Mouse (Mus musculus) B cell, adult 2 months (primary cell): ENCODE measurements around the gene Klhl11.

ENCODE experiments used
- DNase-seq, 2 experiments: peaks; one replicate each; pipeline ENCODE4 v3.0.0; 2022

Gene Klhl11

DNA sequence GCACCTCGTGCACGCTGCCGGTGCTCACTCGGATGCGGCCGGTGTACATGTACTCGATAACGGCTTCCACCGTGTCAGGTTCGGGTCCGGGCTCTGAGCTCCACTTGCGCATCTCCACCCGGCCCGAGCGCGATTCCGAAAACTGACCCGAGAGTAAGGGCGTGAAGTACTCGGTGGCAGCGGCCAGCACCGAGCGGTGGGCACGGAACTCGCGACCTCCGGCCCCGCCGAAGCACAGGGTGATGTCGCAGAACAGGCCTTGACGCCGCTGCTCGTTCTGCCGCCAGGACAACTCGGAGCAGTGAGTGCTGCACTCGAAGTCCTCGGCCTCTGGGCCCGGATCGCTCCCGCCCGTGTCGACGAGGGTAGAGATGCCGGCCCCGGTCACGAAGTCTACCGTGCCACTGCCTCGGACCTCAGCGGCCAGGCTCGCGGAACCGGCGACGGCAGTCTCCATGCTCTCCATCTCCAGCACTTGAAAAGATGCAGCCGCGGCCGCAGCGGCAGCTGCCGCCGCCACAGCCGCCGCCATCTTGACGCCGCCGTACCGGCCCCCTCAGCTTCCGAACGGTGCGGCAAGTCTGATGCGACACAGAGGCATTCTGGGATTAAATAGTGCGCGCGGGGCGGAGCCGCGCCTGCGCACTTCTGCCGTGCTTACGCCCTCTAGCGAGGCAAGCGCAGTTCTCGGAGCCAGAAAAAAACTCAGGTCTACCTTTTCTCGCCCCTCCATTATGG, at the start of gene Klhl11:
Gene Klhl11 (minus strand): TSS at position 545 of the 738 bp plus-strand sequence.
- peak; percentile 95 for DNase-seq

DNA sequence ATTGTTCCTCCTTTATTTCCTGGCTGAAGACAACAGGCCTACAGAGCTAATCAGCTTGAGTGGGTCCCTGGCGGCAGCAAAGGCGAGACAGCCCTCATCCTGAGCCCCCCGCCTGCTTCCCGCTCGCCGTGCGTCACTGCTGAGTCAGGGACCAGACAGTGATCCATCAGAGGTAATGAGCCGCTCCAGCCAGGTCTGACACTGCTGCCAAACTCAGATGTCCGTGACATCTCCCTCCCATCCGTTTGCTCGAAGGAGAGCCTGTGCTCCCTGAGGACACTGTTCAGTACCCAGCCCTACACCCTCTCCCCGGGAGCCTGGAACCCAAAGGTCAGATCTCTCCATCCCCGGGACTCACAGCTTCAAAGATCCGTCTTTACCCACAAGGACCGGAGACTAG, 48.3 kb upstream of the Klhl11 start:
- no peak for DNase-seq

DNA sequence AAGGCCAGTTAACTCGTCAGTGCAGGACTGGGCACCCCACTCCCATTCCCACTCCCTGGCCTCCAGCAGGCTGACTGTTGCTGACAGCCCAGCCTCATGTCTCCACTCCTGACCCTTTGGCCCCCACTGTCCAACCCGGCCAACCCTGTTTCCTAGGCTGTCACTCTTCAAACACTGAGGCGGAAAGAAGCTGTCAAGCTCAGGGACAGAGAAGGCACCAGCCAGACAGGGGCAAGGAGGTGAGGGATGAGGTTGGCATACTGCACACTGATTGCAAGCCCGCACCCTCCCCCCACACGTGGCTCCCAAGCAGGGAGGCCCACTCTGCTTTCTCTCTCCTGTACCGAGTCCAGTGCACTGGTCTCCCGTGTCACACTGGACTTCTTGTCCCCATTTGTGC, 46.6 kb upstream of the Klhl11 start:
- no peak for DNase-seq

GRCm38 (mm10) chr11:100518188-100518591, 45.6 kb upstream of the Klhl11 start:
- no peak for DNase-seq

- no peak for DNase-seq
Observed at GRCm38 (mm10) chr11:100516291-100516690, 43.8 kb upstream of the Klhl11 start.

GRCm38 (mm10) chr11:100515789-100516188, 43.2 kb upstream of the Klhl11 start:
- DNase-seq, result no peak

- no peak for DNase-seq
Observed at GRCm38 (mm10) chr11:100515061-100515460, 42.5 kb upstream of the Klhl11 start.

GRCm38 (mm10) chr11:100513716-100514115, 41.2 kb upstream of the Klhl11 start:
- no peak for DNase-seq

DNA sequence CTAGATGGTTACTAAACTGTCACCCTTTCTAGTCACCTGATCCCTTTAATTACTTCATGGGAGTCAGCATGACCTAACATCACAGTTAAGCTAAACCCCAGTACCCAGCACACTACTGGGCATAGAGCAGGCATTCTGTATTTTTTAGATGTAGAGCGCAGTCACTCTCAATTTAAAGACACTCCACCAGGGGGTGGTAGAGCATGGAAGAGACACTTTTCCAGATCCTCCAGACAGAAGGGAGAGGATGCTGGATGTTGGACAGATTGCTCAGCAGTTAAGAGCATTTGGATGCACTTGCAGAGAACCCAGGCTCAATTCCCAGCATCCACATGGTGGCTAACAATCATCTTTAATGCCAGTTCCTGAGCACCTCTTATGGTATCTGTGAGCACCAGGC, 39.8 kb upstream of the Klhl11 start:
- DNase-seq, result peak; percentile 21 to 25

- peak; percentile 29 for DNase-seq
Observed at GRCm38 (mm10) chr11:100510556-100510955, 38.0 kb upstream of the Klhl11 start.

DNA sequence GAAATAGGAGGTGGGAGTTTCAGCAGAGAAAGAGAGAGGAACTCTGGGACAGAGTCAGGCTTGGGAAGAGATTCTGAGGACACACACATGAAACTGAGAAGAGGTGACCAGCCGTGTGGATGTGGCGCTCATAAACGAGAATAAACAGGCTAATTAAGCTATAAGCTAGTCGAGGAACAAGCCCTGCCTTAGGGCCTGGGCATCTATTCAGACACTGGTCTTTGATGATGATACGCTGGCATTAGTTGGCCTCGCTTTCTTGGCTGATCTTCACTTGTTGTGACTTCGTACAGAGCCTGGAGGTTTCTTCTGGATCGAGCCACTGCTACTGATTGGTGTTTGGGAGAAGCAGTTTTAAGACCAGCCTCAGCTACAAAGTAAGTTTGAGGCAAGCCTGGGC, 33.5 kb upstream of the Klhl11 start:
- DNase-seq, result no peak

- DNase-seq, result no peak
Observed at GRCm38 (mm10) chr11:100504990-100505660, 32.6 kb upstream of the Klhl11 start.

DNA sequence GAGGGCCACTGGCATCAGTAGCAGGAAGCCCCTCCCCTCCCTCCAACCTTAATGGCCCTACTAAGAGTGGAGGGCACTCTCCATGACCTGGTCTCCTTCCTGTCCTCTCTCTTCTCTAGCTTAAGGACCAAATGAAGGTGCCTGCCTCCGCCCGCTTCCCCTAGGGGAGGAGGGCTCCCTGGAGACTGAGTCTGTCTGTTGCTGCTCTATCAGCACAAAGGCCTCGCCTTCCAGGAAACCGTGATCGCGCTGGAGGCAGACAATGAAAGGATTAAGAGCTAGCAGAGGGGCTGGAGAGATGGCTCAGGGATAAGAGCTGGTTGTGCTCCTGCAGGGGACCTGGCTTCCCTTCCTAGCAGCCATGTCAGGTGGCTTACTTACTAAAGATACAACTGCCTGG, 28.8 kb upstream of the Klhl11 start:
- no peak for DNase-seq

GRCm38 (mm10) chr11:100500651-100501050, 28.1 kb upstream of the Klhl11 start:
- DNase-seq, result no peak

- no peak for DNase-seq
Observed at GRCm38 (mm10) chr11:100500241-100500640, 27.7 kb upstream of the Klhl11 start.

DNA sequence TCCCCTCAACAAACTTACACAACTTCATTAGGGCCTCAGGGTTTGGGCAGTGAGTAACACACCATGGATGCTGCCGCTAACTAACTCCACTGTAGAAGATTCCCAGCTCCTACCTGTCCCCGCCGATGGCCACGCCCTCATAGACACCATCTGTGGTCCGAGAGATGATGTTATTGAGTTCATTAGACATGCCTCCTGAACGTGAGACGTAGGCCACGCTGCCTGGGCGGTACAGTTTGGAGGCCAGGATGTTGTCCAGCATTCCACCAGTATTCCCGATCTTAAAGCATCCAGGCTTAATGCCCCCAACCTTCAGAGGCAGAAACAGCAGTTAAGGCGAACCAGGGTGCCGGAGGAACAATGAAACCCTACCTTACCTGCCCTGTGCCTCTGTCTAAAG, 21.2 kb upstream of the Klhl11 start:
- no peak for DNase-seq

DNA sequence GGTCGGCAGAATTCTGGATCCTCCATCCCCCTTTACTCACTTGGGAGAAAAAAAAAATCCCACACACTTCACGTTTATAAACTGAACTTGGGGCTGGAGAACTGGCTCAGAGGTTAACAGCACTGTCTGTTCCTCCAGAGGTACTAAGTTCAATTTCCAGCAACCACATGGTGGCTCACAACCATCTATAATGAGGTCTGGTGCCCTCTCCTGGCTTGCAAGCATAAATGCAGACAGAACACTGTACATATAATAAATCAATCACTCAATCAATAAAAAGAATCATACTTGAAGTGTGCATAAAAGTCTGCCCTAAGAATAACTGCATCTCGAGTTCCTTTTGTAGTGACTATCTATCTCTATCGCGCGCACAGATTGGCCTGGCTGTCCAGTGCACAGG, 18.4 kb upstream of the Klhl11 start:
- peak; percentile 35 to 42 for DNase-seq

- DNase-seq, result peak; percentile 45 to 54
Observed at GRCm38 (mm10) chr11:100485801-100486538, 13.4 kb upstream of the Klhl11 start.

- no peak for DNase-seq
Observed at GRCm38 (mm10) chr11:100484461-100484860, 11.9 kb upstream of the Klhl11 start.

DNA sequence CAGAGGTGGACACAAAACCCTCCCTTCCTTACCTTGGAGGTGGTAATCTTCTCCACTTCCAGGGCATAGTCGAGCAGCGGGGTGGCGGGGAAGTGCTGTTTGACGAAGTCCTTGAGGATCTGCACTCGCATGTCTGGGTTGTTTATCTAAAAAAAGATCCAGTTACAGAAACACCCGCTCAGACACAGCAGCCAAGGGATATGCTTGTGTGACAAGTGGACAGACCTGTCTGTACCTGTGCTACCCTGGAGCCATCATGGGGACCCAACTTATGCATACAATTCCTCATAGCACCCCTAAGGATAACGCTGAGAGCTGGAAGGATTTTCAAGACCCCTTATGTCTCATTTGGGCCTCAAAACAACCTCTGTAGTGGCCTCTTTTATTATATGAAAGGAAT, 6.6 kb upstream of the Klhl11 start:
- no peak for DNase-seq

DNA sequence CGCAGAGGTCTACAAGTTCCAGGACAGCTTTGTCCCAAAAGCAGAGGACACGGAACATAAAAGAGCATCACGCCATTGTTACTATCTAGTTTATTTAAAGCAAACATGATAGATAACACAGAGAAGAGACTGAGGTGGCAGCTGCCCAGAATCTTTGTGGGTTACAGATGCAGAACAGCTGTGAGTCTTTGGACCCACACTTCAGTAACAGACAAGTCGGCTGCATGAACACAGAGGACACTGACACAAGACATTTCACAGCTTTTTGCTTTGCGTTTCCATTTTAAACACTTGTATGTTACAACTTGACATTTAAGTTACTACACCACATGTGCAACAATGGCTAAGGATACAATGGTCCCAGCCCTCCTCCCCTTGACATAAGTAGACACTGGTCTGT, 3.7 kb upstream of the Klhl11 start:
- DNase-seq, result no peak

GRCm38 (mm10) chr11:100472935-100473295, 374 bp upstream of the Klhl11 start:
- no peak for DNase-seq

- no peak for DNase-seq
Observed at GRCm38 (mm10) chr11:100471352-100472196, 967 bp downstream of the Klhl11 start.
